Mouse (Mus musculus): ENCODE data around the gene Gm20826. TPM values are rescaled to one million over a fixed set of nuclear protein-coding genes. Genes with fewer than 3 reads are reported as not detected.

The Gm20826 gene
- polyA plus RNA-seq (2012; rRNA removed): not detected in 2 replicates

DNA sequence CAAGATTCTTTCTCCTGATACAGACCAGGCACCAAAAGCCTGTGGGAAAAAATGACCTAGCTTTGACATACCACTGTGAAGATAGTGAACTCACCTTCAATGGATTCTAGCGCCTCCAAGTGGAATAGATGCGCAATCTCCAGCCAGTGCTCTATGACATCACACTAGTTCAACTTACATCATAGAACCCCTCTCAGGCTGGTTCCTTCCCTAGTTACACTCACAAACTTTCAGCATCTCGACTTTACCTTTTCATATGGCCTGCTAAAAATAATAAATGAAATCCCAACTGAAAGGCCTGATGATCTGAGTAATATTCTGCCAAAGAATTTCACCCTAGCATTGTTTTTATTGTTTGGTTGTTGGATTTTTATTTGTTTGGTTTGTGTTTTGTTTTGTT is at the start of gene Gm20826:
Gene Gm20826, minus strand, starts transcription at position 101 of the 400 bp plus-strand sequence.

Other genes starting within 250 kb of the Gm20826 start
- gene Gm21788, start 233.5 kb downstream of the Gm20826 start, polyA plus RNA-seq (2012; rRNA removed): not detected in 2 replicates
- gene Gm28576, start 84.5 kb upstream of the Gm20826 start, polyA plus RNA-seq (2012; rRNA removed): not detected in 2 replicates

Measured in central nervous system, embryonic 18 days (tissue).